Mouse (Mus musculus): ENCODE results near the gene D5Ertd579e. TPM values are rescaled to one million over a fixed set of nuclear protein-coding genes. Genes with fewer than 3 reads are reported as not detected.

Gene D5Ertd579e
- total RNA-seq, 1 experiment from 2014 or later, result 47.6 TPM

- ATAC-seq (replicated peaks; ENCODE audit: insufficient number of reproducible peaks, low FRiP score, low TSS enrichment, poor library complexity, severe bottlenecking), result peak; percentile 94
Observed at GRCm38 (mm10) chr5:36581924-36582642, 113.7 kb downstream of the D5Ertd579e start.

GRCm38 (mm10) chr5:36581259-36581923, 114.4 kb downstream of the D5Ertd579e start:
- no peak for ATAC-seq (replicated peaks; ENCODE audit: insufficient number of reproducible peaks, low FRiP score, low TSS enrichment, poor library complexity, severe bottlenecking)

- ATAC-seq (replicated peaks; ENCODE audit: insufficient number of reproducible peaks, low FRiP score, low TSS enrichment, poor library complexity, severe bottlenecking), result no peak
Observed at GRCm38 (mm10) chr5:36579967-36580366, 115.9 kb downstream of the D5Ertd579e start.

GRCm38 (mm10) chr5:36578982-36579381, 116.8 kb downstream of the D5Ertd579e start:
- no peak for ATAC-seq (replicated peaks; ENCODE audit: insufficient number of reproducible peaks, low FRiP score, low TSS enrichment, poor library complexity, severe bottlenecking)

GRCm38 (mm10) chr5:36576457-36576856, 119.4 kb downstream of the D5Ertd579e start:
- ATAC-seq (replicated peaks; ENCODE audit: insufficient number of reproducible peaks, low FRiP score, low TSS enrichment, poor library complexity, severe bottlenecking), result no peak

GRCm38 (mm10) chr5:36575745-36576144, 120.1 kb downstream of the D5Ertd579e start:
- ATAC-seq (replicated peaks; ENCODE audit: insufficient number of reproducible peaks, low FRiP score, low TSS enrichment, poor library complexity, severe bottlenecking), result no peak

GRCm38 (mm10) chr5:36575227-36575626, 120.6 kb downstream of the D5Ertd579e start:
- ATAC-seq (replicated peaks; ENCODE audit: insufficient number of reproducible peaks, low FRiP score, low TSS enrichment, poor library complexity, severe bottlenecking), result 0 out of 2 replicates have a peak, but pooled peaks have one; percentile 10

GRCm38 (mm10) chr5:36574147-36574870, 121.5 kb downstream of the D5Ertd579e start:
- ATAC-seq (replicated peaks; ENCODE audit: insufficient number of reproducible peaks, low FRiP score, low TSS enrichment, poor library complexity, severe bottlenecking), result no peak; the same call in 1 of the 2 replicates

- ATAC-seq (replicated peaks; ENCODE audit: insufficient number of reproducible peaks, low FRiP score, low TSS enrichment, poor library complexity, severe bottlenecking), result no peak
Observed at GRCm38 (mm10) chr5:36573354-36573753, 122.5 kb downstream of the D5Ertd579e start.

GRCm38 (mm10) chr5:36571371-36571770, 124.5 kb downstream of the D5Ertd579e start:
- ATAC-seq (replicated peaks; ENCODE audit: insufficient number of reproducible peaks, low FRiP score, low TSS enrichment, poor library complexity, severe bottlenecking), result no peak

GRCm38 (mm10) chr5:36570546-36571245, 125.1 kb downstream of the D5Ertd579e start:
- ATAC-seq (replicated peaks; ENCODE audit: insufficient number of reproducible peaks, low FRiP score, low TSS enrichment, poor library complexity, severe bottlenecking), result no peak

GRCm38 (mm10) chr5:36570098-36570497, 125.7 kb downstream of the D5Ertd579e start:
- no peak for ATAC-seq (replicated peaks; ENCODE audit: insufficient number of reproducible peaks, low FRiP score, low TSS enrichment, poor library complexity, severe bottlenecking)

- ATAC-seq (replicated peaks; ENCODE audit: insufficient number of reproducible peaks, low FRiP score, low TSS enrichment, poor library complexity, severe bottlenecking), result no peak
Observed at GRCm38 (mm10) chr5:36568118-36568517, 127.7 kb downstream of the D5Ertd579e start.

GRCm38 (mm10) chr5:36567627-36568026, 128.2 kb downstream of the D5Ertd579e start:
- no peak for ATAC-seq (replicated peaks; ENCODE audit: insufficient number of reproducible peaks, low FRiP score, low TSS enrichment, poor library complexity, severe bottlenecking)

- ATAC-seq (replicated peaks; ENCODE audit: insufficient number of reproducible peaks, low FRiP score, low TSS enrichment, poor library complexity, severe bottlenecking), result no peak
Observed at GRCm38 (mm10) chr5:36564530-36564929, 131.3 kb downstream of the D5Ertd579e start.

- ATAC-seq (replicated peaks; ENCODE audit: insufficient number of reproducible peaks, low FRiP score, low TSS enrichment, poor library complexity, severe bottlenecking), result peak; percentile 59
Observed at GRCm38 (mm10) chr5:36563741-36564140, 132.1 kb downstream of the D5Ertd579e start.

- peak; percentile 92 for ATAC-seq (replicated peaks; ENCODE audit: insufficient number of reproducible peaks, low FRiP score, low TSS enrichment, poor library complexity, severe bottlenecking)
Observed at GRCm38 (mm10) chr5:36562791-36563445, 132.9 kb downstream of the D5Ertd579e start.

GRCm38 (mm10) chr5:36561509-36561908, 134.3 kb downstream of the D5Ertd579e start:
- no peak for ATAC-seq (replicated peaks; ENCODE audit: insufficient number of reproducible peaks, low FRiP score, low TSS enrichment, poor library complexity, severe bottlenecking)
